Mouse (Mus musculus) midbrain, postnatal 0 days (tissue): ENCODE results near the gene Rbm34. TPM values are rescaled to one million over a fixed set of nuclear protein-coding genes. Genes with fewer than 3 reads are reported as not detected.

Experiments used
- ATAC-seq: fragments of 200-750 bp; cut with Nextera tagmentation; 2 replicates; pipeline ENCODE4 v1.8.0; 2017; ENCODE audit warnings: moderate number of reproducible peaks, mild to moderate bottlenecking, moderate TSS enrichment, moderate library complexity; ENCODE audit not compliant: low FRiP score
- DNase-seq: peaks from one replicate; pipeline ENCODE4 v3.0.0-alpha.2; 2015; ENCODE audit warnings: low spot score
- H3K27ac ChIP-seq: fragments of 300-500 bp; sonication (generic); 2 replicates; pipeline ENCODE4 v1.5.1; 2014; ENCODE audit warnings: low read depth, mild to moderate bottlenecking, low read length, mixed read lengths
- H3K27me3 ChIP-seq: fragments of 300-500 bp; sonication (generic); 2 replicates; pipeline ENCODE4 v1.6.1; 2014; ENCODE audit warnings: low read length, control low read depth, mixed read lengths; ENCODE audit not compliant: insufficient read depth
- H3K36me3 ChIP-seq: fragments of 300-500 bp; sonication (generic); 2 replicates; pipeline ENCODE4 v1.6.1; 2014; ENCODE audit warnings: low read length, control low read depth, mixed read lengths; ENCODE audit not compliant: insufficient read depth
- H3K4me1 ChIP-seq: fragments of 300-500 bp; sonication (generic); 2 replicates; pipeline ENCODE4 v1.6.1; 2014; ENCODE audit warnings: mild to moderate bottlenecking, control low read depth, antibody characterized with exemption, low read length, mixed read lengths; ENCODE audit not compliant: insufficient read depth
- H3K4me2 ChIP-seq: fragments of 300-500 bp; sonication (generic); 2 replicates; pipeline ENCODE4 v1.6.1; 2014; ENCODE audit warnings: low read depth, mild to moderate bottlenecking, low read length, mixed read lengths; ENCODE audit not compliant: poor library complexity, severe bottlenecking
- H3K4me3 ChIP-seq: fragments of 300-500 bp; sonication (generic); 2 replicates; pipeline ENCODE4 v1.5.1; 2014; ENCODE audit warnings: low read depth, mild to moderate bottlenecking, low read length, moderate library complexity
- H3K9ac ChIP-seq: fragments of 300-500 bp; sonication (generic); replicated peaks from 2 replicates; pipeline ENCODE4 v1.6.1; 2014; ENCODE audit warnings: mild to moderate bottlenecking, low read length, moderate library complexity, mixed read lengths; ENCODE audit not compliant: poor library complexity, severe bottlenecking
- H3K9me3 ChIP-seq: fragments of 300-500 bp; sonication (generic); 2 replicates; pipeline ENCODE4 v1.6.1; 2016; ENCODE audit warnings: low read length, control low read depth
- CTCF ChIP-seq: IDR thresholded peaks from 2 replicates; pipeline ENCODE4 v1.5.1; 2016; ENCODE audit warnings: antibody characterized with exemption, mild to moderate bottlenecking
- WGBS: fragments of 180-500 bp; shearing (Covaris S2); extraction: QIAGEN DNeasy Blood & Tissue Kit; methylation state at CpG from one replicate; pipeline ENCODE4 v1.1.7; 2014; 5-methylcytosine and 5-hydroxymethylcytosine counted together
- polyA plus RNA-seq: library from polyadenylated mRNA; unstranded; fragments of >200 nt; fragmentation: Nextera tagmentation; extraction: Ambion mirVana; gene quantifications from 2 replicates; pipeline ENCODE4 v1.2.1, GENCODE M21; 2015
- total RNA-seq: library from RNA; depleted of rRNA; stranded (reverse); fragments of >200 nt; gene quantifications from 2 replicates; pipeline ENCODE4 v1.2.3, GENCODE M21; 2014

Gene Rbm34
- total and polyA plus RNA-seq, 2 experiments from 2014 or later: 16.2 to 32.7 TPM

- Histone ChIP-seq H3K4me3 (no peak overlapping the region), H3K4me1 (no peaks in the 10 kb centered on the region), H3K9ac (0 out of 2 replicates have a peak overlapping the region, but pooled peaks have one; percentile 24), H3K27ac (no peak overlapping the region), H3K27me3 (no peaks in the 10 kb centered on the region), H3K9me3 (no peaks in the 10 kb centered on the region), H3K36me3 (no peaks in the 10 kb centered on the region), H3K4me2 (no peak overlapping the region)
- DNase-seq (no peak), ATAC-seq (no peak)
- 83% methylated on average over 6 of the region's 6 CpGs for WGBS
- TF ChIP-seq CTCF: no peak
Observed at GRCm38 (mm10) chr8:126920386-126920785, 50.5 kb downstream of the Rbm34 start.

DNA sequence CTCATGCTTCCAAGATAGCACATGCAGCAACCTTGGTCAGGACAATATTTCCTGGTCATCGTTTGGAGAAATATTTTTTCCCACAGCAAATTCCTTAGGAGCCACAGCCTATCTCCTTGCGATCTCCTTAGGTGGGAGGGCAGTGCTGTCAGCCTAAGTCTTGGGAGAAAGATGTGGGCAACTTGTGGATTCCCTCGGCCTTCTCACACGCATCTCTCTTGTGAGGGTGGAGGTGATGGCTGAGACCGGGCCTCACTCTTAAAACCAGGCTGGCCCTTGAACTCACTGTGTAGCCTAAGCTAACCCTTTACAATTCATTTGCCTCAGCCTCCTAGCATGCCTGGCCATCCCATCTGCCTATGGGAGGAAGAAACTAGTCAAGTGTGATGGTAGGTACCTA lies 51.2 kb downstream of the Rbm34 start:
- Histone ChIP-seq H3K4me3 (no peak overlapping the region), H3K27me3 (no peaks in the 10 kb centered on the region), H3K9ac (no peak overlapping the region), H3K36me3 (no peaks in the 10 kb centered on the region), H3K4me1 (no peaks in the 10 kb centered on the region), H3K27ac (no peak overlapping the region), H3K4me2 (no peak overlapping the region), H3K9me3 (no peaks in the 10 kb centered on the region)
- no peak for TF ChIP-seq CTCF
- WGBS: 92% methylated on average over 5 of the region's 5 CpGs
- ATAC-seq: no peak
- DNase-seq: no peak

DNA sequence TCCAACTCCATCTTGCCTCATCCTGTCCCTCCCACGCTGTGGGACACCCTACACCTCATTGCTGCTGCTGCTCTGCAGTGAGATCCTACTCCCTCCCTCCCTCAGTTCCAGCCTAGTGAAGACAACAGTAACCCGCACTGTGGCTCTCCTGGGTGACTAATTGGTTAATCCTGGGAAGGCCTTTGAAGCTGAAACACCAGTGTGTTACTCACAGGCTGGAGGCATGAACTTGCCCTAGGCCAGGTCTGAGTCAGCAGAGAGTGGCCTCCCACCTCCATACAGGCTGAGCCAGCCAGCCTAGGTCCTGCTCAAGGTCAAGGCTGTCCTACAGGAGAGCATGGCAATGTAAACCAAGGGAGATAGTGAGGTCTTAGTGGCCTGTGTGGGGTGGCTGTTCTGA lies 51.6 kb downstream of the Rbm34 start:
- Histone ChIP-seq H3K27ac (no peak overlapping the region), H3K36me3 (no peaks in the 10 kb centered on the region), H3K27me3 (no peaks in the 10 kb centered on the region), H3K4me1 (no peaks in the 10 kb centered on the region), H3K4me3 (no peak overlapping the region), H3K9ac (no peak overlapping the region), H3K4me2 (no peak overlapping the region), H3K9me3 (no peaks in the 10 kb centered on the region)
- no peak for TF ChIP-seq CTCF
- 55% methylated on average over 2 of the region's 2 CpGs for WGBS
- ATAC-seq: no peak
- no peak for DNase-seq

- ATAC-seq (no peak), DNase-seq (no peak)
- H3K4me1 ChIP-seq: no peaks in the 10 kb centered on the region
- no peaks in the 10 kb centered on the region for H3K9me3 ChIP-seq
- no peak overlapping the region for H3K9ac ChIP-seq
- H3K27ac ChIP-seq: no peak overlapping the region
- WGBS: 89% methylated on average over 1 of the region's 1 CpGs
- TF ChIP-seq CTCF: no peak
- H3K36me3 ChIP-seq: no peaks in the 10 kb centered on the region
- H3K4me3 ChIP-seq: no peak overlapping the region
- H3K27me3 ChIP-seq: no peaks in the 10 kb centered on the region
- no peak overlapping the region for H3K4me2 ChIP-seq
Observed at GRCm38 (mm10) chr8:126918356-126918755, 52.5 kb downstream of the Rbm34 start.

- no peak for DNase-seq
- no peaks in the 10 kb centered on the region for H3K9me3 ChIP-seq
Observed at GRCm38 (mm10) chr8:126917179-126917905, 53.5 kb downstream of the Rbm34 start.

GRCm38 (mm10) chr8:126916611-126917010 lies 54.3 kb downstream of the Rbm34 start:
- Histone ChIP-seq H3K4me1 (no peaks in the 10 kb centered on the region), H3K9ac (no peak overlapping the region), H3K27ac (no peak overlapping the region), H3K4me2 (no peak overlapping the region), H3K4me3 (no peak overlapping the region), H3K27me3 (no peaks in the 10 kb centered on the region), H3K9me3 (no peaks in the 10 kb centered on the region), H3K36me3 (no peaks in the 10 kb centered on the region)
- no peak for TF ChIP-seq CTCF
- ATAC-seq (no peak), DNase-seq (no peak)
- WGBS: 88% methylated on average over 4 of the region's 4 CpGs

More at GRCm38 (mm10) chr8:126917179-126917905, 53.5 kb downstream of the Rbm34 start:
- H3K4me3 ChIP-seq: no peak overlapping the region
- H3K27me3 ChIP-seq: no peaks in the 10 kb centered on the region
- H3K27ac ChIP-seq: no peak overlapping the region
- 70% methylated on average over 6 of the region's 6 CpGs for WGBS
- no peak overlapping the region for H3K4me2 ChIP-seq
- H3K36me3 ChIP-seq: no peaks in the 10 kb centered on the region
- TF ChIP-seq CTCF: peak; percentile 13; the same call in 1 of the 2 replicates
- H3K9ac ChIP-seq: no peak overlapping the region
- no peak for ATAC-seq
- no peaks in the 10 kb centered on the region for H3K4me1 ChIP-seq
